Mouse (Mus musculus): ENCODE results near the gene Shisa5. TPM values are rescaled to one million over a fixed set of nuclear protein-coding genes. Genes with fewer than 3 reads are reported as not detected.

Gene Shisa5
- 4,784 TPM for polyA plus RNA-seq (2017; shearing (Covaris generic))

DNA sequence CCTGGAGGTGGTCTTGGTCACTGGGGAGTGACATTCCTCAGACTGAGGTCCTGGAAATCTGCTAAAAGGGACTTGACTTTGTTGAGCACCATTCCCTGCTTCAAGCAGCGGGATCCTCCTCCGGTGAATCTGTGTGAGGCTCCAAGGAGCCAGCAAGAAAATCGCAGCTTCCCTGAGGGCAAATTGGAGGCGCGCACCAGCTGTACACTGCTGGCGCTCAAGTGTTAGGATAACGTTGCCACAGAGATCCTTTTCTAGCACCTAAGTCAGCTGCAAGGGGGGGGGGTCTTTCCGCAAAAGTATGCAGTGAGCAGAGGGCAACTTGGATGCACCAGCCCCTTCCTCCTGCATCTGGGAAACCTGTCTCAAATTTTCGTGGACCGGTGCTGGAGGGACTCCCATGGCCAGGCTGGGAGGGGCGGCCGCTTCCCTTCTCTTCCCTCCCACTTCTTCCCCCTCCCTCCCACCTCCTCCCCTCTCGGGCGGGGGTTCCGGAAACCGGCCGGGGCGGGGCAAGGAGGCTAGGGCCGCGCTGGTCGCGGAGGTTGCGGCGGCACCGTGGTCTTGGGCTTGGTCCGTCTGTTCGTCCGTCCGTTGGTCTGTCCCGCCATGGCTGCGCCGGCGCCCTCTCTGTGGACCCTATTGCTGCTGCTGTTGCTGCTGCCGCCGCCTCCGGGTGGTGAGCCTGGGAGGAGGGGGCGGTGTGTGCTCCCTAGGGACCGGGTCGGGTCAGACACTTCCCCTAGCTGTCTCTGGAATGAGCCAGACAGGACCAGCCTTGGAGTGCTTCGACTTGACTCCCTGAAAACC lies at the start of gene Shisa5:
Shisa5 (plus strand) TSS at position 480 of the 810 bp plus-strand sequence.

DNA sequence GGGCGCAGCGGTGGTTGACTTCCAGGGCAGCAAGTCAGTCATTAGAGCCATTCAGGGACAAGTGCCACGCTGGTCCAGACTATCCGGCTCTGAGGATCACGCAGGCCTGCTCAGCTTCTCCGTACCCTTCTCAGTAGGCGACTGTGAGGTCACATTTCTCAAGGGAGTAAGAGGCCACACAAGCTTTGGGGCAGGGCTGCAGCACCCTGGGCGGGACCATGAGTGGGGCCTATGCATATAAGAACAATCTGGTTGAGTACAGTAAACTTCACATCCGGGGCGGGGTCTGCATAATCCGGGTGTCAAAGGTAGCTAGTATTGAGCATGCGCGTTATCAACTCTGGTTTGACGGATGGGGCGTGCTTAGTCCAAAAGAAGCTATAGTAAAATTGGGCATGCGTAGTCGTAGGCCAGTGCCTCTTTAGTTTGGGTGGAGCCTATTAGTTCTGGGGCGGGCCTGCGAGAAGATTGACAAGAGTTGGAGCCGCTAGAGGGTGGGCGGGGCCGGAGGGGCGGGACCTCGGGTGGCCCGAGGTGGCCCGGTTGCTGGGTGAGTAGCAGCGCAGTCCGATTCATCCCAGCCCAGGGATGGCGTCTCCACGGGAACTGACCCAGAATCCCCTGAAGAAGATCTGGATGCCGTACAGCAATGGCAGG lies 46.8 kb upstream of the Shisa5 start, which contains the start of gene Pfkfb4:
Pfkfb4 (plus strand) TSS at position 351 of the 657 bp plus-strand sequence.

GRCm38 (mm10) chr9:109059136-109059903 lies 21.0 kb downstream of the Shisa5 start, which contains the start of gene Trex1:
Gene Trex1 (minus strand): TSS chr9:109059734.

DNA sequence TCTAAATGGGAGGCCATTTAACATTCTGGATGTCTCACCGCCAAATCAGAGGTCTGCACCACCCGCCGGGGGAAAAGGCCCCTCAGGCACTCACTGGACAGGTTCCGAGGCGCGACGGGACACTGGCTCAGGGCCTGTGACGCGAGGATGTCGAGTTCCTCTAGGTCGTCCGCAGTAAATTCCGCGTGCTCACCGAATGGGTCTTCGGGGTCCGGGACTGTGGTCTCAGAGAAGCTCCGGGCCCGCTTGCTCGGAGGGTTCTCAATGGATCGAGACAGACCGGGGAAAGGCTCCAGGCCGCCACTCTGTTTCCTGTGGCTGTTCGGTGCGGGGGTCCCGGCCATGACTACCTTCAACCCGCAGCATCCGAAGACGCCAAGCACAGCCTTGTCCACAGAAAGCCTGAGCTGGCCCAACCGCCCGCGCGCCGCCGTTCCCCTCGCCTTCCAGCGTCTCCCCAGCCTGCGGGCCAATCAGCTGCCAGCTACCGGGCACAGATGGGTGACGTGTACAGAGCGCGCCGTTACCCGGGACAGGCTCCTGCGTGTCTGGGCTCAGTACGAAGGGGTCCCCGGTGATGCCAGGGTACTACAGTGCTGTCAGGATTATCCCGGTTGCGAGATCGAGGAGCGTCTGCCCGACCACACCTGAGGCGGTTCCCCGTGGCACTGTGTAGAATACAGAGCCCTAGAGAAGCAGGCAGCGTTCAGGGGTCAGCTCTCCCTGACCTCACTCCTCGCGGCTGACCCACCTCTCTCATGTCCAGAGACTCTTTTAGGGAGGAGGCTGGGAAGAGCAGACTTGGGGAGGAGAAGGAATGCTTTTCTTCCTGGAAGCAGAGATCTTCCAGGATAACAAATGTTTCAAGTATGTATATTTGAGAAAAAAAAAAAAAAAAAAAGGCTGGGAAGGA lies 35.6 kb downstream of the Shisa5 start, which contains the start of gene Atrip:
Atrip (minus strand) TSS at position 464 of the 913 bp plus-strand sequence.

GRCm38 (mm10) chr9:109082124-109082800 lies 43.9 kb downstream of the Shisa5 start, which contains the start of the genes Ccdc51 and Tma7:
Gene Ccdc51 (plus strand): TSS chr9:109082493.
Gene Tma7 (minus strand): TSS chr9:109082587.

GRCm38 (mm10) chr9:109095137-109095982 lies 57.0 kb downstream of the Shisa5 start, which contains the start of gene Plxnb1:
Gene Plxnb1 (plus strand): TSS chr9:109095389.

Other genes with a start within 250 kb of the Shisa5 start
- gene Nckipsd, start 230.2 kb upstream of the Shisa5 start, polyA plus RNA-seq (2017; shearing (Covaris generic)): 5.2 TPM
- 0.06 TPM for gene Celsr3, start 212.2 kb upstream of the Shisa5 start, polyA plus RNA-seq (2017; shearing (Covaris generic))
- gene Slc26a6, start 185.3 kb upstream of the Shisa5 start, polyA plus RNA-seq (2017; shearing (Covaris generic)): 19.5 TPM
- not detected for gene Tmem89, start 123.9 kb upstream of the Shisa5 start, polyA plus RNA-seq (2017; shearing (Covaris generic))
- gene Uqcrc1, start 101.9 kb upstream of the Shisa5 start, polyA plus RNA-seq (2017; shearing (Covaris generic)): 346 TPM
- 0.95 TPM for gene Col7a1, start 85.0 kb upstream of the Shisa5 start, polyA plus RNA-seq (2017; shearing (Covaris generic))
- not detected for gene Ucn2, start 52.6 kb upstream of the Shisa5 start, polyA plus RNA-seq (2017; shearing (Covaris generic))
- 5.7 TPM for gene Pfkfb4, start 46.8 kb upstream of the Shisa5 start, polyA plus RNA-seq (2017; shearing (Covaris generic))
- 120 TPM for gene Trex1, start 21.2 kb downstream of the Shisa5 start, polyA plus RNA-seq (2017; shearing (Covaris generic))
- gene Atrip, start 35.6 kb downstream of the Shisa5 start, polyA plus RNA-seq (2017; shearing (Covaris generic)): 22.8 TPM
- 18.4 TPM for gene Ccdc51, start 43.9 kb downstream of the Shisa5 start, polyA plus RNA-seq (2017; shearing (Covaris generic))
- 624 TPM for gene Tma7, start 44.0 kb downstream of the Shisa5 start, polyA plus RNA-seq (2017; shearing (Covaris generic))
- 3.3 TPM for gene Plxnb1, start 56.8 kb downstream of the Shisa5 start, polyA plus RNA-seq (2017; shearing (Covaris generic))
- gene Fbxw21, start 123.5 kb downstream of the Shisa5 start, polyA plus RNA-seq (2017; shearing (Covaris generic)): not detected
- gene Fbxw13, start 157.4 kb downstream of the Shisa5 start, polyA plus RNA-seq (2017; shearing (Covaris generic)): not detected
- gene Fbxw20, start 196.2 kb downstream of the Shisa5 start, polyA plus RNA-seq (2017; shearing (Covaris generic)): not detected
- not detected for gene Fbxw14, start 249.1 kb downstream of the Shisa5 start, polyA plus RNA-seq (2017; shearing (Covaris generic))